Mouse (Mus musculus) hindbrain, embryonic 15.5 days (tissue): ENCODE data around the gene Bsdc1. TPM values are rescaled to one million over a fixed set of nuclear protein-coding genes. Genes with fewer than 3 reads are reported as not detected.
"Not testable (repeated sequence)": the region's sequence is repeated elsewhere in the genome, so short reads cannot be mapped to it uniquely, and the experiment has no call there.

ENCODE experiments used
- ATAC-seq: fragments of 200-750 bp; cut with Nextera tagmentation; 2 replicates; pipeline ENCODE4 v1.8.0; 2017; ENCODE audit warnings: low read depth, moderate number of reproducible peaks, moderate TSS enrichment; ENCODE audit not compliant: low FRiP score
- H3K27ac ChIP-seq: fragments of 300-500 bp; sonication (generic); replicated peaks from 2 replicates; pipeline ENCODE4 v1.5.1; 2015; ENCODE audit warnings: mild to moderate bottlenecking, inconsistent platforms
- H3K27me3 ChIP-seq: fragments of 300-500 bp; sonication (generic); 2 replicates; pipeline ENCODE4 v1.6.1; 2015; ENCODE audit warnings: control low read depth, inconsistent platforms
- H3K36me3 ChIP-seq: fragments of 300-500 bp; sonication (generic); 2 replicates; pipeline ENCODE4 v1.6.1; 2015; ENCODE audit warnings: control low read depth, inconsistent platforms
- H3K4me1 ChIP-seq: fragments of 300-500 bp; sonication (generic); replicated peaks from 2 replicates; pipeline ENCODE4 v1.6.1; 2015; ENCODE audit warnings: control low read depth, inconsistent platforms
- H3K4me2 ChIP-seq: fragments of 300-500 bp; sonication (generic); 2 replicates; pipeline ENCODE4 v1.6.1; 2015; ENCODE audit warnings: moderate library complexity, mild to moderate bottlenecking, inconsistent platforms
- H3K4me3 ChIP-seq: fragments of 300-500 bp; sonication (generic); 2 replicates; pipeline ENCODE4 v1.5.1; 2015; ENCODE audit warnings: mild to moderate bottlenecking, inconsistent platforms
- H3K9ac ChIP-seq: fragments of 300-500 bp; sonication (generic); 2 replicates; pipeline ENCODE4 v1.6.1; 2015; ENCODE audit warnings: inconsistent platforms
- H3K9me3 ChIP-seq: fragments of 300-500 bp; sonication (generic); 2 replicates; pipeline ENCODE4 v1.6.1; 2016; ENCODE audit warnings: control low read depth, inconsistent platforms
- WGBS: fragments of 180-500 bp; shearing (Covaris S2); methylation state at CpG from one replicate; pipeline ENCODE4 v1.1.7; 2015; 5-methylcytosine and 5-hydroxymethylcytosine counted together
- polyA plus RNA-seq: library from polyadenylated mRNA; unstranded; fragments of >200 nt; fragmentation: Nextera tagmentation; extraction: Ambion mirVana; gene quantifications from 2 replicates; pipeline ENCODE4 v1.2.1, GENCODE M21; 2015

The Bsdc1 gene
- polyA plus RNA-seq, 1 experiment from 2014 or later = 37.4 TPM

DNA sequence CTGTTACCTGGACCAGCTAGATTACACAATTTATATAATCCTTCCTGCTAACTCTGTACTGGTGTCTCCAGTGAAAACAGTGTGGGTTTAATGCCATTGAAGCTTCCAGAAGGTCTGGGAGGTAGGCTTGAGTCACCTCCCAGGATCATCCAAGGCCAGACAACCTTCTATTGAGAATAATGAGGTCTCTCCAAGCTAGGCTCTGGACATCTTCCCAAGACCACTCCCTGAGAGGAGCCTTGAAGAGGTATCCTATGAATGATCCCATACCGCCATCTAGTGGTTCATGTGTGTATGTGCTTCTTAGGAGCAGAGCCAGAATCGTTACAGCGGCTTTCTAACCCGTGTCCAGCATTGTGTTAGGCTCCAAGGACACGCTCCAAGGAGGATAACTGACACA is 6.1 kb upstream of the Bsdc1 start:
- WGBS = under 1% methylated on average over 5 of the region's 5 CpGs

DNA sequence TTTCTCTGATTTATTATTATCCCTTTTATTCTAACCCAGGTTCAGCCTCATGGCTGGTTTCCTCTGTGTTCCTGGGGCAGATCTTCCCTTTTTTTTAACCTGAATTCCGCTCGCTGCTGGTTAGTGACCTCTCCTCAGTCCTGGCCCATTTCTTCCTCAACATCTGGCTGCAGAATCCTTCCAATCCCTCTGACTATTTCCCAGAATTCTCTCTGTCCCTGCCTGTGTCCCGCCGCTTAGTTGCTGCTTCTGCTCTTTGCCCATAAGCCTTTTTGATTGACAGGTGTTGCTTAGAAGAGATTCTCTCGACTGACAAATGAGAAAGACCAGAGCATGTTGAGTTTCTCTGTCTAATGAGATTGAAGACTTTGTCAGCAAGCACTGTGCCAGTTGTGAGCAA is 5.3 kb upstream of the Bsdc1 start:
- no peak overlapping the region for H3K4me3 ChIP-seq
- no peak for ATAC-seq
- no peak overlapping the region for H3K4me2 ChIP-seq
- 61% methylated on average over 5 of the region's 5 CpGs for WGBS
- H3K4me1 ChIP-seq = peaks cover 6% of the 10 kb centered on the region; the same call in 1 of the 2 replicates
- H3K27ac ChIP-seq = no peak overlapping the region
- H3K36me3 ChIP-seq = no peaks in the 10 kb centered on the region
- H3K9me3 ChIP-seq = no peaks in the 10 kb centered on the region
- H3K27me3 ChIP-seq = no peaks in the 10 kb centered on the region
- H3K9ac ChIP-seq = no peak overlapping the region

More for the DNA sequence above, 6.1 kb upstream of the Bsdc1 start:
- H3K27me3 ChIP-seq = no peaks in the 10 kb centered on the region
- peak; percentile 81; the same call in 1 of the 2 replicates for ATAC-seq
- peaks cover 3% of the 10 kb centered on the region; the same call in 1 of the 2 replicates for H3K4me1 ChIP-seq
- no peak overlapping the region for H3K4me2 ChIP-seq
- no peak overlapping the region for H3K27ac ChIP-seq
- H3K36me3 ChIP-seq = no peaks in the 10 kb centered on the region
- no peaks in the 10 kb centered on the region for H3K9me3 ChIP-seq
- no peak overlapping the region for H3K9ac ChIP-seq
- H3K4me3 ChIP-seq = no peak overlapping the region

DNA sequence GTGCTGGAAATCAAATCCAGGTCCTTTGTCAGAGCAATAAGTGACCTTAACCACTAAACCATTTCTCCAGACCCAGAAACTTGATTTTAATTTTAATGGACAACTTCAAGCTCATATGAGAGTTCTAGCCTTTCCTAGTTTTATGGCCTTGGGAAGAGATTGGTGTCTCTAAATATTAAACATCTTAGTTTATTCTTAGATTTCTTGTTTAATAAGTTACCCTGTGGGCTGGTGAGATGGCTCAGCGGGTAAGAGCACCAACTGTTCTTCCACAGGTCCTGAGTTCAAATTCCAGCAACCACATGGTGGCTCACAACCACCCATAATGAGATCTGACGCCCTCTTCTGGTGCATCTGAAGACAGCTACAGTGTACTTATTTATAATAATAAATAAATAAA is 4.1 kb upstream of the Bsdc1 start:
- not testable (repeated sequence) for ATAC-seq, H3K36me3 ChIP-seq, H3K4me2 ChIP-seq, H3K9me3 ChIP-seq, H3K27ac ChIP-seq, H3K4me1 ChIP-seq, H3K9ac ChIP-seq, H3K27me3 ChIP-seq, H3K4me3 ChIP-seq
- 80% methylated on average over 2 of the region's 2 CpGs for WGBS

DNA sequence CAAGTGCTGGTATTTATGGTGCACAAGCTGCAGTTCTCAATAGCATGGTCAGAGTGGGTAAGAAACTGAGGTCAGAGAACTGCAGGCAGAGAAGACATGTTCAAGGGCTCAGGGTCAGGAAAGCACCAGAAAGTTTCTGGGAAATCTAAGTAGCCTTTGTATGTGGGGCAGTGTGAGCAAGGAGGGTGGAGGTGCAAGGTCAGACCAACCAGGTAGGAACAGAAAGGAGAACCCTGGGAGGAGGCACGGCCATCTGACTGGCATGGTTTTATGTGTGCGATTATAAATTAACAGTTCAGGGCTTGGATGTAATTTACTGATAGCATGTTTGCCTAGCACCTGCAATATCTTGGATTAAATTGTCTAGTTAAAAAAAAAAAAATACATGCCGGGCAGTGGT is 1.7 kb upstream of the Bsdc1 start:
- WGBS = 93% methylated on average over 3 of the region's 3 CpGs
- H3K9ac ChIP-seq = no peak overlapping the region
- H3K27ac ChIP-seq = no peak overlapping the region
- H3K36me3 ChIP-seq = peaks cover 3% of the 10 kb centered on the region; the same call in 1 of the 2 replicates
- H3K27me3 ChIP-seq = no peaks in the 10 kb centered on the region
- no peak overlapping the region for H3K4me3 ChIP-seq
- H3K9me3 ChIP-seq = no peaks in the 10 kb centered on the region
- H3K4me2 ChIP-seq = no peak overlapping the region
- H3K4me1 ChIP-seq = peaks cover 20% of the 10 kb centered on the region
- ATAC-seq = no peak

DNA sequence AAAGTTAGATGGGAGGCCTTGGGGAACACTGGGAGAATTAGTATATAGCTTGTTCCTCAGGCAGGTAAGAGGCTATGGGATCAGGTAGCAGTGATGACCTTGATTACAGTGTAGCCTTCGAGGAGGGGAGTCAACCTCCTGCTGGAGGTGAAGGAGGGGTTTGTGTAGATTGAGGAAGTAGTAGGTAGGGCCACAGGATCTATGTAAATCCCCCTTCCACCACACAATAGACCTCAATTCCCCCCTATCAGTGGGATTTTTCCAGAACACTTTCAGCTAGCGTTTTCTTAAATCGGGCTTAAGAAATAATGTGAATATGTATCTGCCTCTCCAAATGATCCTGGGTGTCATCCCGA is 576 bp upstream of the Bsdc1 start:
- Histone ChIP-seq H3K27me3 (no peaks in the 10 kb centered on the region), H3K27ac (peak overlapping the region; percentile 85), H3K4me1 (peaks cover 17% of the 10 kb centered on the region), H3K4me2 (peak overlapping the region; percentile 57), H3K4me3 (peak overlapping the region; percentile 90), H3K9me3 (no peaks in the 10 kb centered on the region), H3K36me3 (peaks cover 13% of the 10 kb centered on the region), H3K9ac (peak overlapping the region; percentile 46)
- ATAC-seq = 0 out of 2 replicates have a peak, but pooled peaks have one; percentile 6
- WGBS = 0% methylated on average over 4 of the region's 4 CpGs

DNA sequence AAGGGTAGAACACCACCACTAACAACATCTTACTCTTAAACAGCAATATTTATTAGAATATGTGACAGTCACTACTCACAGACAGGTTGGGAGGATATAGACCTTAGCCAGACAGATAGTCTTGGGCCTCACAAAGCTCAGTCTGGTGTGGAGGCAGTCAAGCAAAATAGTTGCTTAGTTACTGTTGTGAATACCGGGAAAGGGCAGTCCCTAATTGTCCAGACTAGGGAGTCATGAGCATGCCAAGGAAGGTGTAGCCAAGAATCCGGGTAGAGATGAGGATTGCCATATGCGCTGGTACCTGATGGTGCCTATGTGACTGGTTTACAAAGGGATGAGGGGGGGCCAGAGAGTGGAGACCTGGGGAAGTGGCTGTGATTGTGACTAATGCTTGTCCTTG is 737 bp downstream of the Bsdc1 start:
- no peaks in the 10 kb centered on the region for H3K9me3 ChIP-seq
- H3K4me2 ChIP-seq = peak overlapping the region; percentile 82
- 42% methylated on average over 3 of the region's 3 CpGs for WGBS
- no peak for ATAC-seq
- peak overlapping the region; percentile 85 for H3K27ac ChIP-seq
- peak overlapping the region; percentile 81 for H3K9ac ChIP-seq
- H3K4me3 ChIP-seq = peak overlapping the region; percentile 90
- peaks cover 24% of the 10 kb centered on the region for H3K36me3 ChIP-seq
- peaks cover 17% of the 10 kb centered on the region for H3K4me1 ChIP-seq
- H3K27me3 ChIP-seq = no peaks in the 10 kb centered on the region

DNA sequence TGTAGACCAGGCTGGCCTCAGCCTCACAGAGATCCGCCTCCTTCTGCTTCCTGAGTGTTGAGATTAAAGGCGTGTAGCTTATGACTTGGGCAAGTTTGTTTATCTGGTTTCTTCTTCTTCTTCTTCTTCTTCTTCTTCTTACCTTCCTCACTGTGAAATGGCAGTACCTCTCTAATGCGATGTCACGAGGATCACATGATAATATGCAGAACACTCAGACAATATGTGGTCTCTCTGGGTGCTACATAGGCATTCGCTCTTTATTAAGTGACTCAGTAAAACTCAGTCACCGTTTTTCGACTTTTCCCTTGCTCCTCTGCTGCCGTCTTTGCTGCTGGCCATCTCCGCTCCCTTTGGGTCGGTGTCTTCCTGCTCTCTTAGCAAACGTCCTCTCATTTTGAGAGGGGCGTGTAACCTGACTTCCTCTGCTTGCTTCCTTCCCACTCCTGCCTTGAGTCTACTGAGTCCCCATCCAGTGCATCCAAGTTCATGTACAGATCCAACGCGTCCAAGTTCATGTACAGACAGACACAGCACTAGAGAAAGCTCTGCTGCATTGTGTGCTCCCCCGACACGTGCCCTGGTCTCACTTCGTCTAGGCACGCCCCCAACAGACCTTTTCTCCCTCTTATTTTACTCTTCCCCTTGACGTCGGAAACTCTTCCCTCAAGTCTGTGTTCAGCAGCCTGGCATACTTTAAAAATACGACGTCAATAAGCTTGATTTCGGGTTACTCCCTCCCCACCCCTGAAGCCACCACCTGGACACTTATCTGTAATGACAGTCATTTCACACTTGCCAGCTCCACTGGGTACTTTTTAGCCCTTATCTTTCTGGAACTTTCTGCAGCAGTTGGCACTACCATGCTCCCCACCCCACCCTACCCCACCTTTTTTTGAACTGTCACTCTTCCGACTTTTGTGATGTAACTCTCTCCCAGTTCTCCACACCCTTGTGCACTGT is 2.0 kb downstream of the Bsdc1 start:
- H3K4me3 ChIP-seq = no peak overlapping the region
- peaks cover 17% of the 10 kb centered on the region for H3K4me1 ChIP-seq
- WGBS = 90% methylated on average over 24 of the region's 24 CpGs

DNA sequence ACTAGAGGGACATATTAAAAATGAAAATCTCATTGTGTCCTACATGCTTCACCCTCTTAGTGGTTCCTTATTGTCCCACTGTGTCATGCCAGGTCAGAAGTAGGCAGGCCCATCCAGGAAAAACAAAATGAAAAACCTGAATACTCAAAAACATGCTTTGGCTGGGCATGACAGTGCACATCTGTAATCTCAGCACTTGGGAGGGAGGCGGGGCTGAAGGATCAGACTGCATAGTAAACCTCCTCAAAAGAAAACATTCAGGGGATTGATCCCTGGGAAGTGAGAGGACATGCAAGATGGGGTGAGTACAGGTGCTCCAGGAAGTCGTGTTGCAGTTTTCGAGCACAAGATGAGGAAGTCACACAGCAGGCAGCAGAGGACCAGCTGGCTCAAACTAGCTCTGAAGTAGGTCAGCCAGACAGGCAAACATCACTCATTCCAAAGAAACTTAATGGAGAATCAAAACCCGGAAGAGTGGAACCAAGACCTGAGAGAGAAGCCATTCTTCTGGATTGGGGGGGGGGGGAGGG is 3.0 kb downstream of the Bsdc1 start:
- Histone ChIP-seq H3K36me3 (peaks cover 45% of the 10 kb centered on the region), H3K27me3 (no peaks in the 10 kb centered on the region), H3K9ac (no peak overlapping the region), H3K4me2 (no peak overlapping the region), H3K27ac (no peak overlapping the region), H3K4me1 (peaks cover 17% of the 10 kb centered on the region), H3K4me3 (no peak overlapping the region), H3K9me3 (no peaks in the 10 kb centered on the region)
- 84% methylated on average over 4 of the region's 4 CpGs for WGBS
- ATAC-seq = no peak

More for the DNA sequence above, 2.0 kb downstream of the Bsdc1 start:
- H3K27ac ChIP-seq = no peak overlapping the region
- no peak overlapping the region for H3K9ac ChIP-seq
- 0 out of 2 replicates have a peak overlapping the region, but pooled peaks have one; percentile 82 for H3K4me2 ChIP-seq
- no peak for ATAC-seq
- no peaks in the 10 kb centered on the region for H3K27me3 ChIP-seq
- no peaks in the 10 kb centered on the region for H3K9me3 ChIP-seq
- peaks cover 37% of the 10 kb centered on the region for H3K36me3 ChIP-seq

DNA sequence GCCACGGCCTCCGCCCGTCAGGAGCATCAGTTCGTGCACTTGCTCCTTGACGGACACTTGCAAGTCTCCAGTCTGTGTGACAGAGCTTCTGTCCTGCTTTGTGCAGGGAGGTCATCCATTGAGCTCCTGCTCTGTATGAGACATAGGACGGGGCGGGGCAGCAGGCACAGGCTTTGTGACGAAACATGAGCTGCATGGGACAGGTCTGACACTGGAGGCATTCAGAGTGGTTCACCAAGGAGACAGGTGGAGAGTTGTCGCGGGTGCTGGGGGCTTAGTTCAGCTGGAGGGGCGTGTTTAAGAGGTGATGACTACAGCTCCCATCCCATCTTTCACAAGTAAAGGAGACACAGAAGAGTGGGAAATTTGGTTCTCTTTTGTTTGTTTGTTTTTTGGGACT is 14.7 kb downstream of the Bsdc1 start:
- no peak overlapping the region for H3K27ac ChIP-seq
- H3K9me3 ChIP-seq = no peaks in the 10 kb centered on the region
- no peaks in the 10 kb centered on the region for H3K27me3 ChIP-seq
- ATAC-seq = no peak
- H3K4me2 ChIP-seq = no peak overlapping the region
- peaks cover 70% of the 10 kb centered on the region for H3K36me3 ChIP-seq
- no peaks in the 10 kb centered on the region for H3K4me1 ChIP-seq
- H3K4me3 ChIP-seq = no peak overlapping the region
- H3K9ac ChIP-seq = no peak overlapping the region
- 85% methylated on average over 11 of the region's 11 CpGs for WGBS

DNA sequence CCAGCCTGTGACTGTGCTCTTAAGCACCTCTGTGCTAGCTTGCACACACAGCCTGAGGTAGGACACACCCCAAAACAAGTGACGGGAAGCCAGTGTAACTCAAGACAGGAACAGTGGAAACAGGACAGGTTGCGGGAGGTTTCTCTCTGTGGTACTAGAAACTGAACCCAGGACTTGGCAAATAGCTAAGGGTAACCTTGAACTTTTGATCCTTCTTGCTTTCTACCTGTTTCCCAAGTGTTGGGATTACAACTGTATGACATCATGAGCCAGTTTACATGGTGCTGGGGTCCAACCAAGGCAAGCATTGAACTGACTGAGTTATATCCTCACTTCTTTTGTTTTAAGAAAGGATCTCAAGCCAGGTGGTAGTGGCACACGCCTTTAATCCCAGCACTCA is 18.5 kb downstream of the Bsdc1 start:
- no peak for ATAC-seq
- no peak overlapping the region for H3K27ac ChIP-seq
- no peaks in the 10 kb centered on the region for H3K27me3 ChIP-seq
- H3K4me1 ChIP-seq = no peaks in the 10 kb centered on the region
- no peak overlapping the region for H3K9ac ChIP-seq
- WGBS = 97% methylated on average over 3 of the region's 3 CpGs
- H3K4me2 ChIP-seq = no peak overlapping the region
- H3K4me3 ChIP-seq = no peak overlapping the region
- peaks cover 73% of the 10 kb centered on the region for H3K36me3 ChIP-seq
- H3K9me3 ChIP-seq = no peaks in the 10 kb centered on the region

DNA sequence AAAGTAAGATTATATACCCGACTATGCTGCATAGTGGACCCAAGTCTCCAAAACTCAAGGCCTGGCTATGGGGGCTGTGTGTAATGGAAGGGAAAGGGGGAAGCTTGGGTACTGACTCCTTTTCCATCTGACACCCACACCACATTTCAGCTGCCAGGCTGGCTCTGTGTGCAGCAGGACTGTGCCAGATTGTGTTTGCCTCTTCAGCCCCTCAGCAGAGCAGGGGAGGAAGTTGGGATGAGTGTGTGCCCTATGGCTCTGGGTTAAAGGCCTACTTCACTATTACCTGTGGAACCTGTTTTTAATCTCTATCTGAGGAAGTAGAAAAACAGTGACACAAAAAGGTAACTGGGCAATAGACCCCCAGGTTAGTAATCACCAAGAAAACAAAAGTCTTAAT is 19.7 kb downstream of the Bsdc1 start:
- Histone ChIP-seq H3K36me3 (peaks cover 74% of the 10 kb centered on the region), H3K4me3 (no peak overlapping the region), H3K27me3 (no peaks in the 10 kb centered on the region), H3K9me3 (no peaks in the 10 kb centered on the region), H3K4me2 (no peak overlapping the region), H3K27ac (no peak overlapping the region), H3K4me1 (no peaks in the 10 kb centered on the region), H3K9ac (no peak overlapping the region)
- ATAC-seq = no peak
- 95% methylated on average over 1 of the region's 1 CpGs for WGBS
